8 mouse cellular contexts compared by ENCODE assay signal in the genomic region with DNA sequence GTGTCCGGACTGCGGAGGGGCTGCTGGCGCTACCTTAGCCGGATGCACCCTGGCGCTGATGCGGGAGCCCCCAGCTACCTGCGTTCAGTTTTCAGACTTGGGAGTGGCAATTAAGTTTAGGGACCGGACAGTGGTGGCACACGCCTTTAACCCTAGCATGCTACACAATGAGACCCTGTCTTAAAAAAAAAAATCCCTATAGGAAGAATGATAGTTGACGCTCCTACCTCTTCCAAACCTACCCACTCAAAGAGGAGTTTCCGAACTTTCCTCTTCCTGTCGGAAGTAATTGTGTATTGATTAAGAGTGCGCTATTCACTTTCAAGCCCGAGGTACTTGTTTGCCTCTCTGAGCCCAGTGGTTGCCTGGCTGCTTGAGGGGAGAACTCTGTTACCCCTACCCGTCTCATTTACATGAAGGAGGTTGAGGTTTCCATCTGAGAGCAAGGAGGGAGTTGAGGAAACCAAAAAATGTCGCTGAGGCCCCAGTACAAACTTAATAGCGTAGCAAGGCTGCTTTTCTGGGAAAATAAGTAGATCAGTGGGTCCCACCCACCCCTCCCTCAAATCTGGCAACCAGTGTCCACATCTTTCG. TPM values are rescaled to one million over a fixed set of nuclear protein-coding genes. Genes with fewer than 3 reads are reported as not detected.
DNase-seq lines count a peak whose midpoint lies in the region; ATAC-seq lines count a peak whose summit lies in the region.

No protein-coding gene starts in this region.

- ATAC-seq in heart, embryonic 11.5 days (replicated peaks; ENCODE audit: insufficient number of reproducible peaks, low FRiP score, low TSS enrichment): no peak
- no peak for ATAC-seq in inflammation-experienced regulatory T-cells, adult 6 months

- no peak for DNase-seq in heart, postnatal 25 days (ENCODE audit: low spot score)
- peak; percentile 58 for DNase-seq in R1 (ENCODE audit: low read depth, low spot score)
- peak; percentile 22 for DNase-seq in hindbrain, embryonic 10.5 days (ENCODE audit: low spot score)
- DNase-seq in gastrocnemius, adult 8-10 months (ENCODE audit: low spot score in 2 of 2): no peak
- no peak for DNase-seq in right cerebral cortex, postnatal 4 days

- no peak overlapping the region for H3K27ac ChIP-seq in heart, embryonic 11.5 days (ENCODE audit: low read depth, low read length)
- H3K27ac ChIP-seq in hindbrain, embryonic 10.5 days: peak overlapping the region; percentile 88

- WGBS in heart, embryonic 11.5 days (ENCODE audit: insufficient replicate concordance): 4% methylated on average over 18 of the region's 18 CpGs
- WGBS in hindbrain, embryonic 10.5 days: 2% methylated on average over 18 of the region's 18 CpGs

- peak overlapping the region; percentile 89 for H3K4me2 ChIP-seq in heart, embryonic 11.5 days

- H3K4me1 ChIP-seq in heart, embryonic 11.5 days (ENCODE audit: control insufficient read depth, insufficient read depth, low read length): peaks cover 24% of the 10 kb centered on the region
- H3K4me1 ChIP-seq in hindbrain, embryonic 10.5 days (replicated peaks): peaks cover 48% of the 10 kb centered on the region
- H3K4me1 ChIP-seq in megakaryocyte, embryonic 14.5 days: peaks cover 48% of the 10 kb centered on the region

- no peaks in the 10 kb centered on the region for H3K36me3 ChIP-seq in heart, embryonic 11.5 days (ENCODE audit: control insufficient read depth, insufficient read depth, low read length)
- H3K36me3 ChIP-seq in hindbrain, embryonic 10.5 days: no peaks in the 10 kb centered on the region
- no peaks in the 10 kb centered on the region for H3K36me3 ChIP-seq in megakaryocyte, embryonic 14.5 days (replicated peaks; ENCODE audit: low read length)

- intact Hi-C loops in heart, postnatal 25 days (cut with DNase I): loop anchor here (2.0 kb wide), 1 partner anchor 58 kb away; no protein-coding TSS in a partner anchor

- no peaks in the 10 kb centered on the region for H3K9me3 ChIP-seq in heart, embryonic 11.5 days (replicated peaks; ENCODE audit: control insufficient read depth, low read length)
- H3K9me3 ChIP-seq in hindbrain, embryonic 10.5 days: no peaks in the 10 kb centered on the region
- no peaks in the 10 kb centered on the region for H3K9me3 ChIP-seq in megakaryocyte, embryonic 14.5 days

- H3K27me3 ChIP-seq in heart, embryonic 11.5 days (ENCODE audit: control insufficient read depth, insufficient read depth, low read length): peaks cover 2% of the 10 kb centered on the region; the same call in 1 of the 2 replicates
- H3K27me3 ChIP-seq in hindbrain, embryonic 10.5 days (ENCODE audit: insufficient read depth, poor library complexity, severe bottlenecking): peaks cover 74% of the 10 kb centered on the region
- H3K27me3 ChIP-seq in megakaryocyte, embryonic 14.5 days (replicated peaks): peaks cover 82% of the 10 kb centered on the region

- peak overlapping the region; percentile 78 for H3K9ac ChIP-seq in heart, embryonic 11.5 days (ENCODE audit: low read depth, low read length)

- peak overlapping the region; percentile 90 for H3K4me3 ChIP-seq in heart, embryonic 11.5 days (ENCODE audit: low read depth, low read length)
- H3K4me3 ChIP-seq in hindbrain, embryonic 10.5 days: peak overlapping the region; percentile 86
- H3K4me3 ChIP-seq in megakaryocyte, embryonic 14.5 days (replicated peaks): peak overlapping the region; percentile 92

RNA-seq across cellular contexts. Expression of gene Itgb5, which starts 1.1 kb away (rescaled TPM):
- polyA plus RNA-seq in heart, embryonic 11.5 days (2014; fragmentation: Nextera tagmentation; extraction: Ambion mirVana): 42.4 and 49.8 TPM in 2 replicates
- 10 to 100 TPM; 73.9 to 80.2 TPM for total RNA-seq in heart, postnatal 25 days (2021)
- 24.2 and 30.3 TPM in 2 replicates for polyA plus RNA-seq in hindbrain, embryonic 10.5 days (2016; fragmentation: Nextera tagmentation; extraction: Ambion mirVana)
- 6.9 and 13.0 TPM in 2 replicates for polyA plus RNA-seq in megakaryocyte, embryonic 14.5 days (2012; ENCODE audit: insufficient read depth, low replicate concordance)
- 1 to 10 TPM; 1.3 to 2.8 (median 1.7) TPM for polyA plus RNA-seq in inflammation-experienced regulatory T-cells, adult 6 months (2017; shearing (Covaris generic))
- total RNA-seq in gastrocnemius, adult 8-10 months (2022): 100 to 1,000 TPM in 2 of 4 experiments, 10 to 100 TPM in 2; 98.7 to 124 (median 105) TPM

RNA-seq across cellular contexts. Expression of gene Muc13, which starts 36.8 kb away (rescaled TPM):
- 0.39 and 0.56 TPM in 2 replicates for polyA plus RNA-seq in heart, embryonic 11.5 days (2014; fragmentation: Nextera tagmentation; extraction: Ambion mirVana)
- total RNA-seq in heart, postnatal 25 days (2021): under 1 TPM in 1 of 2 experiments, not detected in 1; 0.10 TPM
- polyA plus RNA-seq in hindbrain, embryonic 10.5 days (2016; fragmentation: Nextera tagmentation; extraction: Ambion mirVana): 0.09 and 0.26 TPM in 2 replicates
- 11.6 and 21.1 TPM in 2 replicates for polyA plus RNA-seq in megakaryocyte, embryonic 14.5 days (2012; ENCODE audit: insufficient read depth, low replicate concordance)
- polyA plus RNA-seq in inflammation-experienced regulatory T-cells, adult 6 months (2017; shearing (Covaris generic)): under 1 TPM in 1 of 3 experiments, not detected in 2; 0.78 TPM
- not detected for total RNA-seq in gastrocnemius, adult 8-10 months (2022)

Comparison
In these comparisons a context has a peak if more than half of its experiments do, and no peak if none do; other contexts are left out.
1. DNase-seq: peak in R1 (single experiment) and hindbrain, embryonic 10.5 days (single experiment); none in heart, postnatal 25 days (single experiment), gastrocnemius, adult 8-10 months (0 of 2) and right cerebral cortex, postnatal 4 days (single experiment).
2. Peak in every context shown above with its lines, with median percentiles within 50 percentile points of each other: H3K4me3 ChIP-seq.